ENCODE assay signal across 8 mouse cellular contexts in the genomic region with DNA sequence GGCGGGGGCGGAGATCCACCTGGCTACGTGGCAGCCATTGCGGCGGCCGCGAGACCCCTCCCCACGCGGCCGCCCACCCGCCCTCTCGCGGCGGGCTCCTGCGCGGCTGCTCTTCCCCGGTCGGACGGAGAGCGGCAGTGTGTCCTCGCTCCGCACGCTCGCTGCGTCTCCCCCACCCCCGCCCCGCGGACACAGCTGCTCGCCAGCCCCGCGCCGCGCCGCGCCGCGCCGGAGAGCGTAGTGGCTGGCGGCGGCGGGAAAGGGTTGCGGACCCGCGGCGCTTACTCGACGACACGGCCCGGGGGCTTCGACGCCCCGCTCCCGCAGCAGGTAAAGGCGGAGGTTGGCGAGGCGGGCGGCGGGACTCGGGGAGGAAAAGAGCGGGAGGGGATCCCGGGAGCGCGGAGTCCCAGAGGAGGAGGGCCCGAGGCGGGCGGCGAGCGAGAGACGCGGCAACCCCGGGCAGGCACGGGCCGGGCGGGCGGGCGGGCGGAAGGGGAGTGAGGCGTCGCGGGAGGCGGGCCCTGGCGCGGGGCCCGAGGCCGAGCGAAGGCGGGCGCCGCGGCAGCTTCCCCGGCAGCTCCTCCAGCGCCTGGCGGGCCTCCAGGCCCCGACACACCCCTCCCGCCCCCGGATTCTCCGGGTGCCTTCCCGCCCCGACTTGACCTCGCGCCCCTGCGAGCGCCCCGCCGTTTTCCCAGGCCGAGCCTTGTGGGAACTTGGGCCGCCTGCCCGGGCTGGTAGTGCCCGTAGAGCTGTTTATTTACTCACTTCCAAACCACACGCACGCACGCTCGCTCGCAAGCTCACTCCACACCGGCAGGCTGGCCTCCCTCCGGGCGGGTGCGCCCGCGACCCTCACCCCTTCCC. TPM values are rescaled to one million over a fixed set of nuclear protein-coding genes. Genes with fewer than 3 reads are reported as not detected.
DNase-seq lines count a peak whose midpoint lies in the region; ATAC-seq and TF ChIP-seq lines count a peak whose summit lies in the region.

No protein-coding gene starts in this region.

- no peaks in the 10 kb centered on the region for H3K9me3 ChIP-seq in E14TG2a.4 (ENCODE audit: low read length)
- H3K9me3 ChIP-seq in forebrain, embryonic 14.5 days (replicated peaks; ENCODE audit: control insufficient read depth, low read length), result no peaks in the 10 kb centered on the region
- H3K9me3 ChIP-seq in neural tube, embryonic 14.5 days (ENCODE audit: control insufficient read depth, low read length), result no peaks in the 10 kb centered on the region

- no peaks in the 10 kb centered on the region for H3K36me3 ChIP-seq in E14TG2a.4 (ENCODE audit: insufficient read depth, low read length)
- no peaks in the 10 kb centered on the region for H3K36me3 ChIP-seq in forebrain, embryonic 14.5 days (ENCODE audit: control insufficient read depth, insufficient read depth, low read length)
- H3K36me3 ChIP-seq in neural tube, embryonic 14.5 days (ENCODE audit: control insufficient read depth, insufficient read depth, low read length), result no peaks in the 10 kb centered on the region

- H3K4me2 ChIP-seq in forebrain, embryonic 14.5 days (ENCODE audit: low read length), result peak overlapping the region; percentile 84
- H3K4me2 ChIP-seq in neural tube, embryonic 14.5 days (ENCODE audit: low read depth, low read length), result peak overlapping the region; percentile 78

- peak overlapping the region; percentile 100 for H3K27ac ChIP-seq in forebrain, embryonic 14.5 days (ENCODE audit: low read depth, low read length)
- peak overlapping the region; percentile 100 for H3K27ac ChIP-seq in neural tube, embryonic 14.5 days (ENCODE audit: low read depth, low read length)

- DNase-seq in c-Kit-positive CD71-positive TER-119-positive erythroid progenitor cells, embryonic 14.5 days (ENCODE audit: low spot score), result peak; percentile 58
- peak; percentile 90 for DNase-seq in forebrain, embryonic 14.5 days (ENCODE audit: low spot score)
- DNase-seq in heart, postnatal 14 days, result peak; percentile 92 to 95
- peak; percentile 55 to 62 for DNase-seq in layer of hippocampus, adult 18-20 months (ENCODE audit: low spot score in 2 of 2)
- DNase-seq in lung, adult 18-20 months, result peak; percentile 91 to 94
- DNase-seq in testis, postnatal 10 days (ENCODE audit: low spot score), result peak; percentile 94

- H3K4me3 ChIP-seq in E14TG2a.4 (replicated peaks; ENCODE audit: low read length), result peak overlapping the region; percentile 91
- H3K4me3 ChIP-seq in forebrain, embryonic 14.5 days (ENCODE audit: low read depth, low read length), result peak overlapping the region; percentile 94
- H3K4me3 ChIP-seq in neural tube, embryonic 14.5 days (ENCODE audit: low read depth, low read length), result peak overlapping the region; percentile 92

- intact Hi-C loops in heart, postnatal 14 days (cut with DNase I), result loop anchor here (2.0 to 10.0 kb wide), 4 partner anchors 31 to 272 kb away; partner anchors contain the start of genes Gm43552, Pds5a, Smim14 and Ube2k

- H3K9ac ChIP-seq in forebrain, embryonic 14.5 days (ENCODE audit: low read length), result peak overlapping the region; percentile 100
- peak overlapping the region; percentile 99 for H3K9ac ChIP-seq in neural tube, embryonic 14.5 days (replicated peaks; ENCODE audit: low read depth, low read length)

- WGBS in forebrain, embryonic 14.5 days, result 1% methylated on average over 60 of the region's 121 CpGs
- WGBS in neural tube, embryonic 14.5 days, result under 1% methylated on average over 67 of the region's 121 CpGs

- peak; percentile 88 for ATAC-seq in forebrain, embryonic 14.5 days
- peak; percentile 92 for ATAC-seq in neural tube, embryonic 14.5 days (ENCODE audit: low read depth)

- peaks cover 19% of the 10 kb centered on the region for H3K4me1 ChIP-seq in E14TG2a.4 (replicated peaks; ENCODE audit: low read depth, low read length)
- H3K4me1 ChIP-seq in forebrain, embryonic 14.5 days (ENCODE audit: control insufficient read depth, insufficient read depth, low read length), result peaks cover 4% of the 10 kb centered on the region; the same call in 1 of the 2 replicates
- no peaks in the 10 kb centered on the region for H3K4me1 ChIP-seq in neural tube, embryonic 14.5 days (ENCODE audit: control insufficient read depth, insufficient read depth, low read length)

- no peak for TF ChIP-seq CTCF in E14TG2a.4 (conservative IDR thresholded peaks at IDR 0.05; ENCODE audit: low read length)

- H3K27me3 ChIP-seq in E14TG2a.4 (ENCODE audit: insufficient read depth, low read length), result peaks cover 24% of the 10 kb centered on the region
- no peaks in the 10 kb centered on the region for H3K27me3 ChIP-seq in forebrain, embryonic 14.5 days (replicated peaks; ENCODE audit: control insufficient read depth, insufficient read depth, low read length)
- H3K27me3 ChIP-seq in neural tube, embryonic 14.5 days (ENCODE audit: control insufficient read depth, insufficient read depth, low read length), result peaks cover 4% of the 10 kb centered on the region; the same call in 1 of the 2 replicates

RNA-seq across cellular contexts. Expression of gene N4bp2, which starts 0.8 kb away (rescaled TPM):
- polyA plus RNA-seq in forebrain, embryonic 14.5 days (2014; fragmentation: Nextera tagmentation; extraction: Ambion mirVana), result 22.4 and 29.9 TPM in 2 replicates
- 10 to 100 TPM; 22.7 to 27.1 TPM for total RNA-seq in heart, postnatal 14 days (2021)
- total RNA-seq in layer of hippocampus, adult 18-20 months (2021), result 1 to 10 TPM; 8.4 to 9.3 TPM
- polyA plus RNA-seq in neural tube, embryonic 14.5 days (2014; fragmentation: Nextera tagmentation; extraction: Ambion mirVana), result 23.7 and 29.0 TPM in 2 replicates

Comparison
In these comparisons a context has a peak if more than half of its experiments do, and no peak if none do; other contexts are left out.
1. Peak in every context shown above with its lines: DNase-seq, ATAC-seq, H3K4me3 ChIP-seq and H3K27ac ChIP-seq.